Mouse (Mus musculus) cerebellum, adult 2 months (tissue): Measurements from ENCODE around the gene Oosp2.

ENCODE experiments used
- CTCF ChIP-seq: fragments of 200-500 bp; IDR thresholded peaks from 2 replicates; pipeline ENCODE4 v1.5.1; 2011; ENCODE audit warnings: low read depth, mild to moderate bottlenecking, control low read depth, low read length, moderate library complexity, borderline replicate concordance; ENCODE audit not compliant: insufficient read depth
- POLR2A ChIP-seq: fragments of 200-500 bp; IDR thresholded peaks from 2 replicates; pipeline ENCODE4 v1.6.1; 2011; ENCODE audit warnings: low read length, control low read depth, borderline replicate concordance; ENCODE audit not compliant: insufficient read depth

- TF ChIP-seq CTCF, result no peak
- TF ChIP-seq POLR2A, result no peak
These were observed 26.6 kb downstream of the Oosp2 start for GRCm38 (mm10) chr19:11633732-11634131.
